Mouse (Mus musculus) liver, embryonic 14.5 days (tissue): ENCODE data around the gene Terf2.

Experiments used
- CTCF ChIP-seq: IDR thresholded peaks from 2 replicates; pipeline ENCODE4 v1.5.1; 2016; ENCODE audit warnings: antibody characterized with exemption, low read depth, control low read depth
- EP300 ChIP-seq: IDR thresholded peaks from 2 replicates; pipeline ENCODE4 v1.6.1; 2016; ENCODE audit warnings: antibody characterized with exemption, low read depth

DNA sequence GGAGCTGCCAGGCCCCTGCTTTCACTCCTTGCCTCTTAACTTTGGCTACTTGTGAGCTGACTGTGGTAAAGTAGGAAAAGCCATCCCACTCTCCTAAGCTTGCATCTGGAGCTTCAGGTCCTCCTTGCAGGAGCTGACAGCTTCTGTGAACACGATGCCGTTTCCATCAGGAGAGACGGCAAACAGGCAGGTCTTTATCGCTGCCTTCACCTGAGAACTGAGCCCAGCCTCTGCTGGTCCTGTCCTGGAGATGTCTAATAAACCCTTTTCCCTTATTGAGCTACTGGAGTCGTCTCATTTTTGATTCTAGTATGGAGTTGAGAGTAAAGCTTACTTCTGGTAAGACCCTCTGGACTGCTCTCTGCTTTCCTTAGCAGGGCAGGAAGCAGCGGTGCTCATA, 50.9 kb downstream of the Terf2 start:
- no peak for TF ChIP-seq CTCF
- TF ChIP-seq EP300 = no peak
